Mouse (Mus musculus): Measurements from ENCODE around the gene Zfp488. TPM values are rescaled to one million over a fixed set of nuclear protein-coding genes. Genes with fewer than 3 reads are reported as not detected.
A peak's percentile ranks its signal among the peaks of the same experiment; 100 is the strongest.

Gene Zfp488
- total and polyA plus RNA-seq, 2 experiments from 2014 or later, result not detected

DNA sequence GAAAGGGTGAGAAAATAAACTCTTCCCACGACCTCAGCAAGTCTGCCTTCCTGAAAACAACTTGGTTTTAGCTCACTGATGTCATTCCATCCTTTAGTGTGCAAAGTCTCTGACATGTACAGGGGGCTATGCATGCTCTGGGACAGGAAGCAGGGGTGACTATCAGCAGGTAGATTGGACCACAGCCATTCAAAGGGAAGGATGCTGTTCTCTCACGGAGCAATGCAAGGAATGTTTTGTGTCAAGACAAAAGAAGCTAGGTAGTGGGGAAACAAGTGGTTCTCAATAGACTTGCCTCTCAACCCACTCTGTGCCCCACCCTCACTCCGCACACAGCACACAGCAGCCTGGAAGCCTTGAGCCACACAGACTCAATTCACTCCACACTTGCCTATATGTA, 10.6 kb upstream of the Zfp488 start:
- WGBS, result 49% methylated on average over 3 of the region's 3 CpGs
- Histone ChIP-seq H3K4me1 (ENCODE audit: control insufficient read depth, insufficient read depth) (no peaks in the 10 kb centered on the region), H3K27me3 (ENCODE audit: control insufficient read depth, insufficient read depth, low read length) (no peaks in the 10 kb centered on the region), H3K4me3 (ENCODE audit: low read depth, low read length) (no peak overlapping the region), H3K9ac (replicated peaks; ENCODE audit: low read depth, low read length) (no peak overlapping the region), H3K27ac (ENCODE audit: low read depth) (no peak overlapping the region), H3K4me2 (ENCODE audit: low read depth, low read length) (no peak overlapping the region), H3K9me3 (replicated peaks; ENCODE audit: control insufficient read depth, low read length) (no peaks in the 10 kb centered on the region), H3K36me3 (replicated peaks; ENCODE audit: control insufficient read depth, insufficient read depth, low read length) (no peaks in the 10 kb centered on the region)
- no peak for TF ChIP-seq EP300 (IDR thresholded peaks at IDR 0.05; ENCODE audit: low read depth)
- TF ChIP-seq CTCF (IDR thresholded peaks at IDR 0.05; ENCODE audit: low read depth), result no peak
- ATAC-seq (ENCODE audit: insufficient read depth, low read depth) (no peak), DNase-seq (ENCODE audit: low spot score) (no peak)

DNA sequence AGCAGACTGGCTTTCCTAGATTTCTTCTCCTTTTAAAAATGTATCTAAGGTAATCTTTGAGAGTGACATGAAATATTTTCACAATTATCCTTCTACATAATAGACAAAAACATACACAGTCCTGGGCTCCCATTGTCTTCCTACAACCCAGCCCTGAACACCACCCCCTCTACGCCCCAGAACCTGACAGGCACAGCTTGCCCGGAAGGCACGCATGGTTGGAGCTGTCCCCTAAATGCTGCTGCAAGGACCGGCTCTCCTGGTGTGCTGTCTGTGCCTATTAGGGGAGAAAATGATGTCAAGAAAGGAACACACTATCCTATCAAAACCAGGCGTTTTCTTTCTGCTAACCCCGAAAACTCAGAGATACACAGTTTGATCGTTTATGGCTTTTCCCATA, 816 bp downstream of the Zfp488 start:
- TF ChIP-seq CTCF (IDR thresholded peaks at IDR 0.05; ENCODE audit: low read depth) (no peak), EP300 (IDR thresholded peaks at IDR 0.05; ENCODE audit: low read depth) (no peak)
- Histone ChIP-seq H3K4me3 (ENCODE audit: low read depth, low read length) (no peak overlapping the region), H3K27ac (ENCODE audit: low read depth) (no peak overlapping the region), H3K9me3 (replicated peaks; ENCODE audit: control insufficient read depth, low read length) (no peaks in the 10 kb centered on the region), H3K27me3 (ENCODE audit: control insufficient read depth, insufficient read depth, low read length) (no peaks in the 10 kb centered on the region), H3K36me3 (replicated peaks; ENCODE audit: control insufficient read depth, insufficient read depth, low read length) (no peaks in the 10 kb centered on the region), H3K9ac (replicated peaks; ENCODE audit: low read depth, low read length) (no peak overlapping the region), H3K4me1 (ENCODE audit: control insufficient read depth, insufficient read depth) (no peaks in the 10 kb centered on the region), H3K4me2 (ENCODE audit: low read depth, low read length) (no peak overlapping the region)
- 39% methylated on average over 7 of the region's 7 CpGs for WGBS
- no peak for ATAC-seq (ENCODE audit: insufficient read depth, low read depth)
- DNase-seq (ENCODE audit: low spot score), result no peak

DNA sequence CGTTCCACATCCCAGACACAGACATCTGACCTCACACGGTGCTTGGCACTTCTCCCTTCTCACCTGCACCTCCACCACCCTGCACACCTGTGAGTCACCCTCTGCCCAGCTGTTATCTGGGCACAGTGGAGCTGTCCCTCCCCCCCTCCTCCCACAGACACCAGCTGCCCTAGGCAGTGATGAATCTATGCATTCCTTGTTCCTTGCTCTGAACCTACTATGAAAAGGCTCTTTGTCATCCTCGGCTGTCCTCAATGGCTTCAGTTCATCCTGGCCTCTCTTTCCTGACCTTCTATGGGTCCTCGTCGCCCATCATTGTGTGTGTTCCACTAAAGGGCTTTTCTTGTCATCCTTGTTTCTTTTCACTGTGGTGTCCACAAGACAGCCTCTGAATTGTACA, 3.8 kb downstream of the Zfp488 start:
- DNase-seq (ENCODE audit: low spot score) (no peak), ATAC-seq (ENCODE audit: insufficient read depth, low read depth) (no peak)
- Histone ChIP-seq H3K4me3 (ENCODE audit: low read depth, low read length) (no peak overlapping the region), H3K4me1 (ENCODE audit: control insufficient read depth, insufficient read depth) (no peaks in the 10 kb centered on the region), H3K36me3 (replicated peaks; ENCODE audit: control insufficient read depth, insufficient read depth, low read length) (no peaks in the 10 kb centered on the region), H3K4me2 (ENCODE audit: low read depth, low read length) (no peak overlapping the region), H3K9ac (replicated peaks; ENCODE audit: low read depth, low read length) (no peak overlapping the region), H3K27ac (ENCODE audit: low read depth) (no peak overlapping the region), H3K9me3 (replicated peaks; ENCODE audit: control insufficient read depth, low read length) (no peaks in the 10 kb centered on the region), H3K27me3 (ENCODE audit: control insufficient read depth, insufficient read depth, low read length) (no peaks in the 10 kb centered on the region)
- 61% methylated on average over 5 of the region's 5 CpGs for WGBS
- TF ChIP-seq EP300 (IDR thresholded peaks at IDR 0.05; ENCODE audit: low read depth), result no peak
- TF ChIP-seq CTCF (IDR thresholded peaks at IDR 0.05; ENCODE audit: low read depth), result no peak

DNA sequence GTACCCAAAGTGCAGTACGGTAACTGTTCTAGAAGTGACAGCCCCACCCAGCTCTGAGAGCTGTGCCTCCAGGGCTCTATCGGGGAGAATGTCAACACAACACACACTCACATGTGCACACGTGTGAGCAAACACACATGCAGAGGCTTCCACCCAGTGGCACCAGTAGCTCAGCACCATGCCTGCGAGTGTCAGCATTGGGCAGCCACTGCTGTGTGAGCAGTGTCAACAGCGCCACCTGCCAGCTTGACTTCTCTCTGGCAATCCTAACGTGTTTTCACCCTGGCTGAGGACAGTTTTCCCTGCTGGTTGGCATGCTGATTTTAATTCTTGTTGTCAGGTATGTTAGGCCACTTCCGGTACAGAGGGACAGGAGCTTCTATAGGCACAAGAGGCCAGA, 5.9 kb downstream of the Zfp488 start:
- Histone ChIP-seq H3K27ac (ENCODE audit: low read depth) (no peak overlapping the region), H3K4me1 (ENCODE audit: control insufficient read depth, insufficient read depth) (no peaks in the 10 kb centered on the region), H3K9ac (replicated peaks; ENCODE audit: low read depth, low read length) (no peak overlapping the region), H3K4me2 (ENCODE audit: low read depth, low read length) (no peak overlapping the region), H3K9me3 (replicated peaks; ENCODE audit: control insufficient read depth, low read length) (no peaks in the 10 kb centered on the region), H3K4me3 (ENCODE audit: low read depth, low read length) (no peak overlapping the region), H3K36me3 (replicated peaks; ENCODE audit: control insufficient read depth, insufficient read depth, low read length) (no peaks in the 10 kb centered on the region), H3K27me3 (ENCODE audit: control insufficient read depth, insufficient read depth, low read length) (no peaks in the 10 kb centered on the region)
- peak; percentile 11 for DNase-seq (ENCODE audit: low spot score)
- TF ChIP-seq CTCF (IDR thresholded peaks at IDR 0.05; ENCODE audit: low read depth) (peak; percentile 43), EP300 (IDR thresholded peaks at IDR 0.05; ENCODE audit: low read depth) (no peak)
- no peak for ATAC-seq (ENCODE audit: insufficient read depth, low read depth)
- WGBS, result 42% methylated on average over 7 of the region's 7 CpGs

DNA sequence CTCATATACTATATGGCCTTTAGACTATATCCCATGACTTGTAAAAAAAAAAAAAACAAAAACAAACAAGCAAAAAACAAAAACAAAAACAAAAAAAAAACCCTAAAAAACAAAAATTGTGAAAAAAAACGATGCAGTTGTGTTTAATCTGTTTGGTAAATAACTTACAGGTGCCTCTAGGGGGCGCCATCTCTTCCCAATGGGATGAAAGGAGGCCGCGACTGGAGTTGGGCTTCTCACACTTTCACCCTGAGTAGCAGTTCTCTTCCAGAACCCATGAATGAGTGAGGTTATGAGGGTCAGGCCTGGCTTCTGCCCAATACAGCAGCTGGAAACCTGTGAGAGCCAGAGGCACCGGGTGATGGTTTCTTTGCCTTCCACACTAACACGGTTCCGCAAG, 12.9 kb downstream of the Zfp488 start:
- no peaks in the 10 kb centered on the region for H3K27me3 ChIP-seq (ENCODE audit: control insufficient read depth, insufficient read depth, low read length)
- TF ChIP-seq CTCF (IDR thresholded peaks at IDR 0.05; ENCODE audit: low read depth) (no peak), EP300 (IDR thresholded peaks at IDR 0.05; ENCODE audit: low read depth) (no peak)

DNA sequence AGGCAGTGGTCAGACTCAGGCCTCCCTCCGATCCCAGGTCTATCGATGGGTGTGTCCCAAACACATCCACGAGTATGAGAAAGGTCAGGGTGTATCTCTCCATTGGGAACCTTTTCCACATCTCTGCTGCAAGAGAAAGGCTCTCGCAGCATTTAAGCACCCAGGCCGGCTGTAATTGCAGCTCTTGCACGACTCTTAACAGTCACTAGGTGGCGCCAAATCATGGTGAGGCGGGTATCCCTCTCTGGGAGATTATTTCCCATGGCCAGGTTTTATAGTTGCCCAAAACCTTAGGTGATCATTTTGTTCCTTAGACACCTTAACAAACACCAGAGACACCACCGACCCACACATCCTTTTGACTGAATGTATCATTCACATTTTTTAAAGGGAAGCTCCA, 19.2 kb downstream of the Zfp488 start:
- Histone ChIP-seq H3K4me3 (ENCODE audit: low read depth, low read length) (no peak overlapping the region), H3K27ac (ENCODE audit: low read depth) (no peak overlapping the region), H3K27me3 (ENCODE audit: control insufficient read depth, insufficient read depth, low read length) (no peaks in the 10 kb centered on the region), H3K4me1 (ENCODE audit: control insufficient read depth, insufficient read depth) (no peaks in the 10 kb centered on the region), H3K4me2 (ENCODE audit: low read depth, low read length) (no peak overlapping the region), H3K36me3 (replicated peaks; ENCODE audit: control insufficient read depth, insufficient read depth, low read length) (no peaks in the 10 kb centered on the region), H3K9me3 (replicated peaks; ENCODE audit: control insufficient read depth, low read length) (no peaks in the 10 kb centered on the region), H3K9ac (replicated peaks; ENCODE audit: low read depth, low read length) (no peak overlapping the region)
- DNase-seq (ENCODE audit: low spot score), result peak; percentile 51
- TF ChIP-seq EP300 (IDR thresholded peaks at IDR 0.05; ENCODE audit: low read depth) (no peak), CTCF (IDR thresholded peaks at IDR 0.05; ENCODE audit: low read depth) (peak; percentile 92)
- no peak for ATAC-seq (ENCODE audit: insufficient read depth, low read depth)
- WGBS, result 6% methylated on average over 9 of the region's 9 CpGs

More for the DNA sequence above, 12.9 kb downstream of the Zfp488 start:
- ATAC-seq (ENCODE audit: insufficient read depth, low read depth) (no peak), DNase-seq (ENCODE audit: low spot score) (no peak)
- 54% methylated on average over 7 of the region's 7 CpGs for WGBS
- H3K4me1 ChIP-seq (ENCODE audit: control insufficient read depth, insufficient read depth), result no peaks in the 10 kb centered on the region
- H3K27ac ChIP-seq (ENCODE audit: low read depth), result no peak overlapping the region
- H3K4me3 ChIP-seq (ENCODE audit: low read depth, low read length), result no peak overlapping the region
- no peaks in the 10 kb centered on the region for H3K36me3 ChIP-seq (replicated peaks; ENCODE audit: control insufficient read depth, insufficient read depth, low read length)
- H3K9me3 ChIP-seq (replicated peaks; ENCODE audit: control insufficient read depth, low read length), result no peaks in the 10 kb centered on the region
- H3K4me2 ChIP-seq (ENCODE audit: low read depth, low read length), result no peak overlapping the region
- H3K9ac ChIP-seq (replicated peaks; ENCODE audit: low read depth, low read length), result no peak overlapping the region

All from heart, postnatal 0 days (tissue).